Mouse (Mus musculus) stomach, postnatal 0 days (tissue): Measurements from ENCODE around the gene Naxd. TPM values are rescaled to one million over a fixed set of nuclear protein-coding genes. Genes with fewer than 3 reads are reported as not detected.
"Not testable (repeated sequence)": the region's sequence is repeated elsewhere in the genome, so short reads cannot be mapped to it uniquely, and the experiment has no call there.

Experiments
- ATAC-seq: fragments of 200-750 bp; cut with Nextera tagmentation; 2 replicates; pipeline ENCODE4 v1.8.0; 2017; ENCODE audit not compliant: low FRiP score, low TSS enrichment
- DNase-seq: peaks from one replicate; pipeline ENCODE4 v3.0.0-alpha.2; 2016; ENCODE audit warnings: low spot score
- H3K27ac ChIP-seq: fragments of 300-500 bp; sonication (generic); replicated peaks from 2 replicates; pipeline ENCODE4 v1.5.1; 2014; ENCODE audit warnings: mild to moderate bottlenecking, control low read depth
- H3K27me3 ChIP-seq: fragments of 300-500 bp; sonication (generic); 2 replicates; pipeline ENCODE4 v1.6.1; 2014; ENCODE audit warnings: low read length; ENCODE audit not compliant: control insufficient read depth, insufficient read depth
- H3K36me3 ChIP-seq: fragments of 300-500 bp; sonication (generic); 2 replicates; pipeline ENCODE4 v1.6.1; 2014; ENCODE audit warnings: low read length, mixed read lengths; ENCODE audit not compliant: control insufficient read depth, insufficient read depth
- H3K4me1 ChIP-seq: fragments of 300-500 bp; sonication (generic); replicated peaks from 2 replicates; pipeline ENCODE4 v1.6.1; 2014; ENCODE audit warnings: antibody characterized with exemption; ENCODE audit not compliant: control insufficient read depth, insufficient read depth
- H3K4me2 ChIP-seq: fragments of 300-500 bp; sonication (generic); replicated peaks from 2 replicates; pipeline ENCODE4 v1.6.1; 2014; ENCODE audit warnings: low read depth, mild to moderate bottlenecking, control low read depth, moderate library complexity
- H3K4me3 ChIP-seq: fragments of 300-500 bp; sonication (generic); 2 replicates; pipeline ENCODE4 v1.5.1; 2014; ENCODE audit warnings: low read depth, low read length, control low read depth
- H3K9ac ChIP-seq: fragments of 300-500 bp; sonication (generic); 2 replicates; pipeline ENCODE4 v1.6.1; 2014; ENCODE audit warnings: mild to moderate bottlenecking, low read length, control low read depth, mixed read lengths
- H3K9me3 ChIP-seq: fragments of 300-500 bp; sonication (generic); 2 replicates; pipeline ENCODE4 v1.6.1; 2016; ENCODE audit warnings: low read length; ENCODE audit not compliant: control insufficient read depth
- CTCF ChIP-seq: IDR thresholded peaks from 2 replicates; pipeline ENCODE4 v1.5.1; 2016; ENCODE audit warnings: antibody characterized with exemption, low read depth, mild to moderate bottlenecking, moderate library complexity
- EP300 ChIP-seq: optimal IDR thresholded peaks from 2 replicates; pipeline ENCODE3; 2016; ENCODE audit warnings: antibody characterized with exemption
- WGBS: fragments of 180-500 bp; shearing (Covaris S2); extraction: QIAGEN DNeasy Blood & Tissue Kit; methylation state at CpG from one replicate; pipeline ENCODE4 v1.1.7; 2014; 5-methylcytosine and 5-hydroxymethylcytosine counted together
- polyA plus RNA-seq: library from polyadenylated mRNA; unstranded; fragments of >200 nt; fragmentation: Nextera tagmentation; extraction: Ambion mirVana; gene quantifications from 2 replicates; pipeline ENCODE4 v1.2.1, GENCODE M21; 2015

Naxd gene
- polyA plus RNA-seq, 1 experiment from 2014 or later = 79.1 TPM

GRCm38 (mm10) chr8:11461847-11462246 lies 35.5 kb upstream of the Naxd start:
- WGBS = 42% methylated on average over 2 of the region's 2 CpGs
- Histone ChIP-seq H3K9me3 (no peaks in the 10 kb centered on the region), H3K4me3 (no peak overlapping the region), H3K4me1 (no peaks in the 10 kb centered on the region; the same call in 1 of the 2 replicates), H3K27me3 (no peaks in the 10 kb centered on the region), H3K4me2 (no peak overlapping the region), H3K27ac (no peak overlapping the region), H3K9ac (no peak overlapping the region), H3K36me3 (no peaks in the 10 kb centered on the region)
- ATAC-seq (no peak), DNase-seq (no peak)
- TF ChIP-seq CTCF (no peak), EP300 (no peak)

DNA sequence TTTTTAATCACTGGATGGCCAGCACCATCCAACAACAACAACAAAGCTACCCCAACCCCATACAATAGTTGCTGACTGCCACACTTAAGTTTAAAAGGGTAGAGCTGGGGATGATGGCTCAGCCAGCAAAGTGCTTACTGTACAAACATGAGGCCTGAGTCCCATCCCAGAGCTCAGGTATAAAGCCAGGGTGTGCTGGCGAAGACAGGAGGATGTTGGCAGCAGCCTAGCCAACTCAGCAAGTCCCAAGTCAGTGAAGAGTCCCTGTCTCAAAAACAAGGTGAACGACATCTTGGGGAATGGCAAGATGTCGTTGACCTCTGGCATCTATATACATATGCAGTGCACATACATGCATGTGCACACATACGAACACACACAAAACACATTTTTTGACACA lies 34.7 kb upstream of the Naxd start:
- Histone ChIP-seq H3K9ac (no peak overlapping the region), H3K9me3 (no peaks in the 10 kb centered on the region), H3K27ac (no peak overlapping the region), H3K4me1 (no peaks in the 10 kb centered on the region; the same call in 1 of the 2 replicates), H3K36me3 (no peaks in the 10 kb centered on the region), H3K4me2 (no peak overlapping the region), H3K27me3 (no peaks in the 10 kb centered on the region), H3K4me3 (no peak overlapping the region)
- ATAC-seq (no peak), DNase-seq (no peak)
- WGBS = 95% methylated on average over 4 of the region's 4 CpGs
- no peak for TF ChIP-seq EP300
- TF ChIP-seq CTCF = no peak

GRCm38 (mm10) chr8:11463541-11463888 lies 33.8 kb upstream of the Naxd start:
- WGBS = 91% methylated on average over 2 of the region's 2 CpGs
- TF ChIP-seq EP300 = no peak
- TF ChIP-seq CTCF = no peak
- H3K9me3 ChIP-seq = no peaks in the 10 kb centered on the region
- DNase-seq = no peak
- no peak overlapping the region for H3K9ac ChIP-seq
- no peak for ATAC-seq
- H3K27me3 ChIP-seq = no peaks in the 10 kb centered on the region
- H3K4me2 ChIP-seq = no peak overlapping the region
- no peaks in the 10 kb centered on the region for H3K36me3 ChIP-seq
- H3K4me1 ChIP-seq = no peaks in the 10 kb centered on the region; the same call in 1 of the 2 replicates
- H3K27ac ChIP-seq = no peak overlapping the region
- H3K4me3 ChIP-seq = no peak overlapping the region

- no peak overlapping the region for H3K4me3 ChIP-seq
- TF ChIP-seq CTCF = no peak
- TF ChIP-seq EP300 = no peak
- H3K27me3 ChIP-seq = no peaks in the 10 kb centered on the region
- H3K9me3 ChIP-seq = no peaks in the 10 kb centered on the region
- no peak overlapping the region for H3K4me2 ChIP-seq
- no peaks in the 10 kb centered on the region; the same call in 1 of the 2 replicates for H3K4me1 ChIP-seq
- DNase-seq = no peak
- WGBS = 66% methylated on average over 12 of the region's 12 CpGs
- H3K36me3 ChIP-seq = no peaks in the 10 kb centered on the region
- 0 out of 2 replicates have a peak overlapping the region, but pooled peaks have one; percentile 35 for H3K27ac ChIP-seq
- ATAC-seq = peak; percentile 74
- H3K9ac ChIP-seq = no peak overlapping the region
Measured at GRCm38 (mm10) chr8:11463889-11464706, 33.2 kb upstream of the Naxd start.

GRCm38 (mm10) chr8:11464707-11464964 lies 32.7 kb upstream of the Naxd start:
- no peaks in the 10 kb centered on the region for H3K27me3 ChIP-seq
- no peaks in the 10 kb centered on the region; the same call in 1 of the 2 replicates for H3K4me1 ChIP-seq
- 0 out of 2 replicates have a peak overlapping the region, but pooled peaks have one; percentile 35 for H3K27ac ChIP-seq
- no peaks in the 10 kb centered on the region for H3K9me3 ChIP-seq
- DNase-seq (no peak), ATAC-seq (no peak)
- H3K9ac ChIP-seq = no peak overlapping the region
- no peak for TF ChIP-seq EP300
- TF ChIP-seq CTCF = no peak
- no peak overlapping the region for H3K4me3 ChIP-seq
- H3K36me3 ChIP-seq = no peaks in the 10 kb centered on the region
- no peak overlapping the region for H3K4me2 ChIP-seq
- WGBS = 65% methylated on average over 3 of the region's 3 CpGs

DNA sequence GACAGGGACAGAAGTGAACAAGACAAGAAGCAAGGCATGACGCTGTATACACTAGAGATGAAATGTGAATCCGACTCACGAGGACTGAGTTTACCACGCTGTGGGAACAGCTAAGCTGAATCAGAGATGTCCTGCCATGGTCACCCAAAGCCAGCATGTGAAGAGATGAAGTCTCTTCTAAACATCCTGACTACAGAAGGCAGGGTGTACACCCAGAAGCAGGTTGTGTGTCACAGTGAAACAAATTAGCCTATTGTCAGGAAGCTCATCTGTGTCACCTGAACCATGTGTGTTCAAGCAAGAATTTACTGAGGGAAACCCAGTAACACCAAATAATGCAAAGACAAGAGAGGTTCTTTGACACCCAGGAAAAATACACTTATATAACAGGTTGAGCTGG lies 31.7 kb upstream of the Naxd start:
- Histone ChIP-seq H3K27ac (no peak overlapping the region), H3K9me3 (no peaks in the 10 kb centered on the region), H3K4me2 (no peak overlapping the region), H3K4me3 (no peak overlapping the region), H3K4me1 (no peaks in the 10 kb centered on the region; the same call in 1 of the 2 replicates), H3K27me3 (no peaks in the 10 kb centered on the region), H3K36me3 (no peaks in the 10 kb centered on the region), H3K9ac (no peak overlapping the region)
- TF ChIP-seq CTCF = no peak
- TF ChIP-seq EP300 = no peak
- ATAC-seq = no peak
- 92% methylated on average over 4 of the region's 4 CpGs for WGBS
- no peak for DNase-seq

GRCm38 (mm10) chr8:11466528-11466927 lies 30.8 kb upstream of the Naxd start:
- H3K4me1 ChIP-seq, H3K27me3 ChIP-seq, DNase-seq, H3K4me2 ChIP-seq, H3K27ac ChIP-seq, H3K36me3 ChIP-seq, H3K9ac ChIP-seq, H3K4me3 ChIP-seq, ATAC-seq, H3K9me3 ChIP-seq: not testable (repeated sequence)
- 90% methylated on average over 4 of the region's 5 CpGs for WGBS
